Mouse (Mus musculus): ENCODE data around the gene Aig1.

Gene Aig1

GRCm38 (mm10) chr10:13849205-13849604 is 19.6 kb downstream of the Aig1 start:
- DNase-seq (ENCODE audit: low spot score in 2 of 2), result no peak

- DNase-seq (ENCODE audit: low spot score in 2 of 2), result peak in 1 of 2 experiments; percentile 60
These were observed 23.9 kb downstream of the Aig1 start for GRCm38 (mm10) chr10:13844864-13845263.

- no peak for DNase-seq (ENCODE audit: low spot score in 2 of 2)
These were observed 25.0 kb downstream of the Aig1 start for GRCm38 (mm10) chr10:13843746-13844145.

- DNase-seq (ENCODE audit: low spot score in 2 of 2), result peak; percentile 51 to 63
These were observed 25.9 kb downstream of the Aig1 start for GRCm38 (mm10) chr10:13842855-13843254.

GRCm38 (mm10) chr10:13838511-13839126 is 30.2 kb downstream of the Aig1 start:
- no peak for DNase-seq (ENCODE audit: low spot score in 2 of 2)

- DNase-seq (ENCODE audit: low spot score in 2 of 2), result no peak
These were observed 30.9 kb downstream of the Aig1 start for GRCm38 (mm10) chr10:13837709-13838456.

GRCm38 (mm10) chr10:13836956-13837355 is 31.8 kb downstream of the Aig1 start:
- no peak for DNase-seq (ENCODE audit: low spot score in 2 of 2)

- no peak for DNase-seq (ENCODE audit: low spot score in 2 of 2)
These were observed 32.9 kb downstream of the Aig1 start for GRCm38 (mm10) chr10:13835737-13836475.

- no peak for DNase-seq (ENCODE audit: low spot score in 2 of 2)
These were observed 34.7 kb downstream of the Aig1 start for GRCm38 (mm10) chr10:13834056-13834455.

- no peak for DNase-seq (ENCODE audit: low spot score in 2 of 2)
These were observed 35.7 kb downstream of the Aig1 start for GRCm38 (mm10) chr10:13833066-13833566.

- DNase-seq (ENCODE audit: low spot score in 2 of 2), result no peak
These were observed 36.2 kb downstream of the Aig1 start for GRCm38 (mm10) chr10:13832546-13833033.

- DNase-seq (ENCODE audit: low spot score in 2 of 2), result no peak
These were observed 41.6 kb downstream of the Aig1 start for GRCm38 (mm10) chr10:13827150-13827549.

GRCm38 (mm10) chr10:13813591-13813990 is 55.2 kb downstream of the Aig1 start:
- DNase-seq (ENCODE audit: low spot score in 2 of 2), result no peak

- no peak for DNase-seq (ENCODE audit: low spot score in 2 of 2)
These were observed 60.5 kb downstream of the Aig1 start for GRCm38 (mm10) chr10:13808291-13808690.

GRCm38 (mm10) chr10:13806806-13807205 is 62.0 kb downstream of the Aig1 start:
- no peak for DNase-seq (ENCODE audit: low spot score in 2 of 2)

GRCm38 (mm10) chr10:13801296-13801695 is 67.5 kb downstream of the Aig1 start:
- DNase-seq (ENCODE audit: low spot score in 2 of 2), result no peak

- no peak for DNase-seq (ENCODE audit: low spot score in 2 of 2)
These were observed 75.3 kb downstream of the Aig1 start for GRCm38 (mm10) chr10:13793458-13793857.

GRCm38 (mm10) chr10:13792788-13793187 is 76.0 kb downstream of the Aig1 start:
- no peak for DNase-seq (ENCODE audit: low spot score in 2 of 2)

- no peak for DNase-seq (ENCODE audit: low spot score in 2 of 2)
These were observed 79.2 kb downstream of the Aig1 start for GRCm38 (mm10) chr10:13789604-13790003.

- no peak for DNase-seq (ENCODE audit: low spot score in 2 of 2)
These were observed 80.7 kb downstream of the Aig1 start for GRCm38 (mm10) chr10:13788057-13788456.

- DNase-seq (ENCODE audit: low spot score in 2 of 2), result no peak
These were observed 86.0 kb downstream of the Aig1 start for GRCm38 (mm10) chr10:13782774-13783173.

- no peak for DNase-seq (ENCODE audit: low spot score in 2 of 2)
These were observed 86.5 kb downstream of the Aig1 start for GRCm38 (mm10) chr10:13782235-13782757.

Measured in right cerebral cortex, postnatal 10 days (tissue).